Mouse (Mus musculus): ENCODE data around the gene Hnrnpul2.
"Not testable (repeated sequence)": the region's sequence is repeated elsewhere in the genome, so short reads cannot be mapped to it uniquely, and the experiment has no call there.

Hnrnpul2 gene

GRCm38 (mm10) chr19:8851639-8852038 lies 31.8 kb downstream of the Hnrnpul2 start:
- no peak for DNase-seq (ENCODE audit: low read depth, low spot score)

GRCm38 (mm10) chr19:8852236-8852928 lies 32.6 kb downstream of the Hnrnpul2 start:
- DNase-seq (ENCODE audit: low read depth, low spot score) = no peak

- peak; percentile 60 for DNase-seq (ENCODE audit: low read depth, low spot score)
Observed at GRCm38 (mm10) chr19:8853117-8853516, 33.3 kb downstream of the Hnrnpul2 start.

- DNase-seq (ENCODE audit: low read depth, low spot score) = peak; percentile 76
Observed at GRCm38 (mm10) chr19:8857689-8858088, 37.9 kb downstream of the Hnrnpul2 start.

- peak; percentile 35 for DNase-seq (ENCODE audit: low read depth, low spot score)
Observed at GRCm38 (mm10) chr19:8859018-8859417, 39.2 kb downstream of the Hnrnpul2 start.

GRCm38 (mm10) chr19:8864265-8864664 lies 44.5 kb downstream of the Hnrnpul2 start:
- DNase-seq (ENCODE audit: low read depth, low spot score) = peak; percentile 54

- DNase-seq (ENCODE audit: low read depth, low spot score) = not testable (repeated sequence)
Observed at GRCm38 (mm10) chr19:8870381-8870780, 50.6 kb downstream of the Hnrnpul2 start.

- no peak for DNase-seq (ENCODE audit: low read depth, low spot score)
Observed at GRCm38 (mm10) chr19:8870838-8871237, 51.0 kb downstream of the Hnrnpul2 start.

GRCm38 (mm10) chr19:8871267-8872186 lies 51.7 kb downstream of the Hnrnpul2 start, which contains the start of gene Ubxn1:
Gene Ubxn1 (plus strand): TSS chr19:8871496.
- DNase-seq (ENCODE audit: low read depth, low spot score) = peak; percentile 99

- no peak for DNase-seq (ENCODE audit: low read depth, low spot score)
Observed at GRCm38 (mm10) chr19:8872266-8872840, 52.5 kb downstream of the Hnrnpul2 start.

GRCm38 (mm10) chr19:8875031-8875430 lies 55.2 kb downstream of the Hnrnpul2 start:
- no peak for DNase-seq (ENCODE audit: low read depth, low spot score)

- DNase-seq (ENCODE audit: low read depth, low spot score) = peak; percentile 94
Observed at GRCm38 (mm10) chr19:8880311-8881033, 60.7 kb downstream of the Hnrnpul2 start, which contains the start of gene Uqcc3. Gene Uqcc3 (minus strand): TSS chr19:8880923.

- DNase-seq (ENCODE audit: low read depth, low spot score) = no peak
Observed at GRCm38 (mm10) chr19:8881034-8881392, 61.2 kb downstream of the Hnrnpul2 start.

GRCm38 (mm10) chr19:8883616-8884015 lies 63.8 kb downstream of the Hnrnpul2 start, which contains the start of the genes Lbhd1 and Gm49403:
Gene Lbhd1 (plus strand): TSS chr19:8883732.
Gene Gm49403 (plus strand): TSS chr19:8883930.
- DNase-seq (ENCODE audit: low read depth, low spot score) = no peak

All from brain, adult 2 months (tissue).